Mouse (Mus musculus) urinary bladder, postnatal 0 days (tissue): Measurements from ENCODE around the gene Gm28490. TPM values are rescaled to one million over a fixed set of nuclear protein-coding genes. Genes with fewer than 3 reads are reported as not detected.

Source experiments
- polyA plus RNA-seq: library from polyadenylated mRNA; unstranded; fragments of >200 nt; fragmentation: Nextera tagmentation; extraction: Ambion mirVana; gene quantifications from 2 replicates; pipeline ENCODE4 v1.2.1, GENCODE M21; 2015

Gene Gm28490
- polyA plus RNA-seq = not detected in 2 replicates

DNA sequence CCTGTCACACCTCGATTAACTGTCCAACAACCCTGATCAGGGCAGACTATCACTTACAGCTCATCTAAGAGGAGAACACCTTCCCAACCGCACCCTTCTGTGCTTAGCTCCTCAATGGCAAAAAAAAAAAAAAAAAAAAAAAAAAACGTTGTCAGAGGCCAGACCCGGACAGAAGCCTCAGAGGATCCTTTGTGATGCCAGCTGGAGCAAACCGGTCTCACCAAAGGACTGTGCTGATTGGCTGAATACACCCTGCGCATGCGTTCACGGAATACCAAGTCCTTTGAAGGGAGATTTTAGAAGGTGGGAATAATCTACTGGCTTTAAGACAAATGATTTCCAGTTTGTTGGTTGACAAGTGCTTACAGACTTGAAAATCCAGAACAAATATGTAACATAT, at the start of gene Gm28490:
TSS of gene Gm28490 (minus strand) at position 101 of the 400 bp plus-strand sequence.

